In genomic region chr1:133162981-133163380, GRCm38 (mm10) we compare ENCODE assay signal across 10 mouse cellular contexts. TPM values are rescaled to one million over a fixed set of nuclear protein-coding genes. Genes with fewer than 3 reads are reported as not detected.
A peak's percentile ranks its signal among the peaks of the same experiment; 100 is the strongest.
DNase-seq lines count a peak whose midpoint lies in the region; ATAC-seq lines count a peak whose summit lies in the region.
"Had no signal": no experiment of that assay in that cellular context is flagged by ENCODE, and none has a peak within 500 bp of the region (broad histone marks: within the 10 kb centered on the region; RNA-seq: fewer than 3 reads in every experiment).

No protein-coding gene starts in this region.

- H3K4me3 ChIP-seq in forebrain, embryonic 10.5 days, result 0 out of 2 replicates have a peak overlapping the region, but pooled peaks have one; percentile 72
- no peak overlapping the region; the same call in 1 of the 2 replicates for H3K4me3 ChIP-seq in forebrain, embryonic 14.5 days (ENCODE audit: low read depth, low read length)
- H3K4me3 ChIP-seq in limb, embryonic 12.5 days (replicated peaks), result 0 out of 2 replicates have a peak overlapping the region, but pooled peaks have one; percentile 56
- H3K4me3 ChIP-seq in limb, embryonic 10.5 days, result no peak overlapping the region
- peak overlapping the region; percentile 67 for H3K4me3 ChIP-seq in intestine, embryonic 16.5 days (ENCODE audit: low read length)
- H3K4me3 ChIP-seq in stomach, embryonic 14.5 days (ENCODE audit: low read depth, low read length), result peak overlapping the region; percentile 57; the same call in 1 of the 2 replicates

- no peak for ATAC-seq in forebrain, embryonic 14.5 days
- no peak for ATAC-seq in limb, embryonic 12.5 days (ENCODE audit: insufficient number of reproducible peaks, insufficient read depth, low FRiP score, low TSS enrichment, low read depth)
- ATAC-seq in intestine, embryonic 16.5 days, result peak; percentile 49
- ATAC-seq in stomach, embryonic 14.5 days (ENCODE audit: insufficient number of reproducible peaks, insufficient read depth, low FRiP score, low read depth), result no peak

- no peaks in the 10 kb centered on the region for H3K9me3 ChIP-seq in forebrain, embryonic 10.5 days
- no peaks in the 10 kb centered on the region for H3K9me3 ChIP-seq in forebrain, embryonic 14.5 days (replicated peaks; ENCODE audit: control insufficient read depth, low read length)
- H3K9me3 ChIP-seq in limb, embryonic 12.5 days, result no peaks in the 10 kb centered on the region
- no peaks in the 10 kb centered on the region for H3K9me3 ChIP-seq in limb, embryonic 10.5 days (replicated peaks)
- no peaks in the 10 kb centered on the region for H3K9me3 ChIP-seq in intestine, embryonic 16.5 days (ENCODE audit: control insufficient read depth, low read length)
- H3K9me3 ChIP-seq in stomach, embryonic 14.5 days (ENCODE audit: control insufficient read depth, low read depth, low read length), result no peaks in the 10 kb centered on the region

- no peaks in the 10 kb centered on the region for H3K36me3 ChIP-seq in forebrain, embryonic 10.5 days (replicated peaks)
- no peaks in the 10 kb centered on the region for H3K36me3 ChIP-seq in forebrain, embryonic 14.5 days (ENCODE audit: control insufficient read depth, insufficient read depth, low read length)
- H3K36me3 ChIP-seq in limb, embryonic 12.5 days, result no peaks in the 10 kb centered on the region
- no peaks in the 10 kb centered on the region for H3K36me3 ChIP-seq in limb, embryonic 10.5 days
- no peaks in the 10 kb centered on the region for H3K36me3 ChIP-seq in intestine, embryonic 16.5 days (ENCODE audit: control insufficient read depth, insufficient read depth, low read length)
- no peaks in the 10 kb centered on the region for H3K36me3 ChIP-seq in stomach, embryonic 14.5 days (ENCODE audit: control insufficient read depth, insufficient read depth, low read length)

- DNase-seq in forebrain, embryonic 10.5 days (ENCODE audit: extremely low spot score, low spot score), result no peak
- DNase-seq in forebrain, embryonic 14.5 days (ENCODE audit: low spot score), result no peak
- no peak for DNase-seq in limb, embryonic 10.5 days (ENCODE audit: low spot score)
- no peak for DNase-seq in T-cell, adult 2 months (ENCODE audit: low spot score)
- no peak for DNase-seq in cerebellum, adult 9-10 months
- DNase-seq: heart, adult 11 months; left cerebral cortex, postnatal 4 days had no signal

- no peak overlapping the region for H3K4me2 ChIP-seq in forebrain, embryonic 14.5 days (ENCODE audit: low read length)
- H3K4me2 ChIP-seq in limb, embryonic 12.5 days, result no peak overlapping the region
- H3K4me2 ChIP-seq in intestine, embryonic 16.5 days (ENCODE audit: low read depth, low read length), result peak overlapping the region; percentile 93
- H3K4me2 ChIP-seq in stomach, embryonic 14.5 days (replicated peaks; ENCODE audit: low read depth, low read length), result peak overlapping the region; percentile 97; the same call in 1 of the 2 replicates

- no peak overlapping the region for H3K27ac ChIP-seq in forebrain, embryonic 10.5 days
- no peak overlapping the region for H3K27ac ChIP-seq in forebrain, embryonic 14.5 days (ENCODE audit: low read depth, low read length)
- no peak overlapping the region for H3K27ac ChIP-seq in limb, embryonic 12.5 days
- H3K27ac ChIP-seq in limb, embryonic 10.5 days, result no peak overlapping the region
- peak overlapping the region; percentile 89 for H3K27ac ChIP-seq in intestine, embryonic 16.5 days (ENCODE audit: low read length)
- no peak overlapping the region for H3K27ac ChIP-seq in stomach, embryonic 14.5 days (ENCODE audit: low read length)

- WGBS in forebrain, embryonic 10.5 days, result 63% methylated on average over 8 of the region's 8 CpGs
- 63% methylated on average over 8 of the region's 8 CpGs for WGBS in forebrain, embryonic 14.5 days
- 42% methylated on average over 8 of the region's 8 CpGs for WGBS in limb, embryonic 12.5 days
- WGBS in limb, embryonic 10.5 days, result 58% methylated on average over 8 of the region's 8 CpGs
- WGBS in intestine, embryonic 16.5 days, result 31% methylated on average over 8 of the region's 8 CpGs
- 38% methylated on average over 8 of the region's 8 CpGs for WGBS in stomach, embryonic 14.5 days

- H3K9ac ChIP-seq in forebrain, embryonic 14.5 days (ENCODE audit: low read length), result no peak overlapping the region
- H3K9ac ChIP-seq in limb, embryonic 12.5 days (replicated peaks), result no peak overlapping the region
- H3K9ac ChIP-seq in intestine, embryonic 16.5 days (ENCODE audit: low read depth, low read length), result 0 out of 2 replicates have a peak overlapping the region, but pooled peaks have one; percentile 78
- no peak overlapping the region for H3K9ac ChIP-seq in stomach, embryonic 14.5 days (replicated peaks; ENCODE audit: low read depth, low read length)

- H3K4me1 ChIP-seq in forebrain, embryonic 10.5 days, result peaks cover 22% of the 10 kb centered on the region
- H3K4me1 ChIP-seq in forebrain, embryonic 14.5 days (ENCODE audit: control insufficient read depth, insufficient read depth, low read length), result peaks cover 17% of the 10 kb centered on the region
- H3K4me1 ChIP-seq in limb, embryonic 12.5 days (replicated peaks), result peaks cover 18% of the 10 kb centered on the region
- peaks cover 21% of the 10 kb centered on the region for H3K4me1 ChIP-seq in limb, embryonic 10.5 days
- H3K4me1 ChIP-seq in intestine, embryonic 16.5 days (ENCODE audit: control insufficient read depth, insufficient read depth, low read length), result peaks cover 18% of the 10 kb centered on the region
- H3K4me1 ChIP-seq in stomach, embryonic 14.5 days (ENCODE audit: control insufficient read depth, insufficient read depth, low read length), result peaks cover 32% of the 10 kb centered on the region

- peaks cover 98% of the 10 kb centered on the region for H3K27me3 ChIP-seq in forebrain, embryonic 10.5 days (ENCODE audit: poor library complexity, severe bottlenecking)
- peaks cover 29% of the 10 kb centered on the region for H3K27me3 ChIP-seq in forebrain, embryonic 14.5 days (replicated peaks; ENCODE audit: control insufficient read depth, insufficient read depth, low read length)
- H3K27me3 ChIP-seq in limb, embryonic 12.5 days, result peaks cover 85% of the 10 kb centered on the region
- H3K27me3 ChIP-seq in limb, embryonic 10.5 days (ENCODE audit: low read depth, poor library complexity, severe bottlenecking), result peaks cover 85% of the 10 kb centered on the region
- H3K27me3 ChIP-seq in intestine, embryonic 16.5 days (replicated peaks; ENCODE audit: control insufficient read depth, insufficient read depth, low read length), result peaks cover 15% of the 10 kb centered on the region; the same call in 1 of the 2 replicates
- peaks cover 9% of the 10 kb centered on the region for H3K27me3 ChIP-seq in stomach, embryonic 14.5 days (ENCODE audit: control insufficient read depth, insufficient read depth, low read length)

RNA-seq across cellular contexts. Expression of gene Plekha6, which starts 1.0 kb away (rescaled TPM):
- polyA plus RNA-seq in forebrain, embryonic 10.5 days (2016; fragmentation: Nextera tagmentation; extraction: Ambion mirVana), result 9.0 and 9.9 TPM in 2 replicates
- polyA plus RNA-seq in forebrain, embryonic 14.5 days (2014; fragmentation: Nextera tagmentation; extraction: Ambion mirVana), result 7.3 and 9.7 TPM in 2 replicates
- 1.6 and 2.5 TPM in 2 replicates for polyA plus RNA-seq in limb, embryonic 12.5 days (2016; fragmentation: Nextera tagmentation; extraction: Ambion mirVana)
- polyA plus RNA-seq in limb, embryonic 10.5 days (2016; fragmentation: Nextera tagmentation; extraction: Ambion mirVana), result 1.4 and 2.3 TPM in 2 replicates
- polyA plus RNA-seq in intestine, embryonic 16.5 days (2015; fragmentation: Nextera tagmentation; extraction: Ambion mirVana), result 10.6 and 11.0 TPM in 2 replicates
- 19.8 and 21.7 TPM in 2 replicates for polyA plus RNA-seq in stomach, embryonic 14.5 days (2014; fragmentation: Nextera tagmentation; extraction: Ambion mirVana)

RNA-seq across cellular contexts. Expression of gene Ppp1r15b, which starts 32.0 kb away (rescaled TPM):
- polyA plus RNA-seq in forebrain, embryonic 10.5 days (2016; fragmentation: Nextera tagmentation; extraction: Ambion mirVana), result 59.1 and 59.3 TPM in 2 replicates
- 26.6 and 31.6 TPM in 2 replicates for polyA plus RNA-seq in forebrain, embryonic 14.5 days (2014; fragmentation: Nextera tagmentation; extraction: Ambion mirVana)
- 41.9 and 46.9 TPM in 2 replicates for polyA plus RNA-seq in limb, embryonic 12.5 days (2016; fragmentation: Nextera tagmentation; extraction: Ambion mirVana)
- 52.3 and 52.7 TPM in 2 replicates for polyA plus RNA-seq in limb, embryonic 10.5 days (2016; fragmentation: Nextera tagmentation; extraction: Ambion mirVana)
- 48.0 and 53.7 TPM in 2 replicates for polyA plus RNA-seq in intestine, embryonic 16.5 days (2015; fragmentation: Nextera tagmentation; extraction: Ambion mirVana)
- polyA plus RNA-seq in stomach, embryonic 14.5 days (2014; fragmentation: Nextera tagmentation; extraction: Ambion mirVana), result 43.2 and 45.4 TPM in 2 replicates

Comparison
In these comparisons a context has a peak if more than half of its experiments do, and no peak if none do; other contexts are left out.
1. H3K4me3 ChIP-seq: peak in forebrain, embryonic 10.5 days (single experiment), limb, embryonic 12.5 days (single experiment), intestine, embryonic 16.5 days (single experiment) and stomach, embryonic 14.5 days (single experiment); none in forebrain, embryonic 14.5 days (single experiment) and limb, embryonic 10.5 days (single experiment).
2. H3K4me2 ChIP-seq: peak in intestine, embryonic 16.5 days (single experiment) and stomach, embryonic 14.5 days (single experiment); none in forebrain, embryonic 14.5 days (single experiment) and limb, embryonic 12.5 days (single experiment).